Comparison of ENCODE assay signal across 9 mouse cellular contexts in the genomic region with DNA sequence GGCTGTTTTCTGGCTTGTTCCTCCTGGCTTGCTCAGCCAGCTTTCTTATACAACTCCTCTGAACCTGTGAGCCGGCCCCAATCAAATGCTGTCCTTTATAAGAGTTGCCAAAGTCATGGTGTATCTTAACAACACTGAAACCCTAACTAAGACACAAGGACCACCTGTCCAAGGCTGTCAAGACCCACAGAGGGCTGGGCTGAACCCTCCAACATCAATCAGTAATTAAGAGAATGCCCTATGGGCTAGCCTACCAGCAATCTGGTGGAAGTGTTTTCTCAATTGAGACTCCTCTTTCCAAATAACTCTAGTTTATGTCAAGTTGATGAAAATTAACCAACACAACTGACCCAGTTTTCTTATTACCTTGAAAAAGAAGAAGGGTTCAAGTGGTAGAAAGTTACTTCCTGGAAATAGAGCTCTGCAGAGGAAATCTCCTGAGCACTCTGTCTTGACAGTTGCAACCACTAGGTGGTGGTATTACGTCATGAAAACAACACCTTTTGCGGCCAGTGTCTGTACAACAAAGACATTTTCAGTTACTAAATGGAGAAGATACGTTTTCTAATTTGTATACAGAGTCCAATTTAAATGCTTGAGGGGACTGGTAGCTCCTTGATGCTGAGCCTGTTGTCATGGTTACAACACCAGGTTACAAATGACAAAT. TPM values are rescaled to one million over a fixed set of nuclear protein-coding genes. Genes with fewer than 3 reads are reported as not detected.
DNase-seq lines count a peak whose midpoint lies in the region; ATAC-seq and TF ChIP-seq lines count a peak whose summit lies in the region.
"Had no signal": no experiment of that assay in that cellular context is flagged by ENCODE, and none has a peak within 500 bp of the region (broad histone marks: within the 10 kb centered on the region; RNA-seq: fewer than 3 reads in every experiment).

No protein-coding gene starts in this region.

- DNase-seq in ES-E14 (ENCODE audit: low read depth, low spot score) = peak; percentile 57
- peak; percentile 90 for DNase-seq in brain, adult 2 months (ENCODE audit: low read depth, low spot score)
- DNase-seq in heart, postnatal 4 days = peak; percentile 85
- DNase-seq in layer of hippocampus, adult 2 months (ENCODE audit: low spot score in 2 of 2) = peak; percentile 68 to 86
- peak; percentile 88 for DNase-seq in lung, postnatal 25 days (ENCODE audit: low spot score)
- peak; percentile 63 for DNase-seq in retina, adult 2 months (ENCODE audit: low read depth, low spot score)
- DNase-seq in thymus, postnatal 36 days = peak; percentile 73 to 75

- in situ Hi-C loops in ES-E14 (cut with MboI; ENCODE audit: low sequenced_read_pairs in 2 of 2, unreplicated experiment in 2 of 2) = loop anchor here (10.0 to 25.0 kb wide), 2 partner anchors 134 to 201 kb away; no protein-coding TSS in a partner anchor

- no peak overlapping the region for H3K27ac ChIP-seq in ES-E14 (ENCODE audit: insufficient read depth, low read depth, low read length, poor library complexity, severe bottlenecking)
- no peak overlapping the region for H3K27ac ChIP-seq in layer of hippocampus, adult 2 months
- H3K27ac ChIP-seq: limb, embryonic 15.5 days had no signal

- H3K4me3 ChIP-seq in ES-E14 (ENCODE audit: insufficient read depth in 1 of 2, low read depth in 1 of 2, low read length in 2 of 2, poor library complexity in 1 of 2, severe bottlenecking in 1 of 2) = no peak overlapping the region
- no peak overlapping the region for H3K4me3 ChIP-seq in layer of hippocampus, adult 2 months
- H3K4me3 ChIP-seq: limb, embryonic 15.5 days had no signal

- peak; percentile 94 for TF ChIP-seq CTCF in layer of hippocampus, adult 2 months (conservative IDR thresholded peaks at IDR 0.05)

- no peaks in the 10 kb centered on the region for H3K9me3 ChIP-seq in ES-E14 (ENCODE audit: control insufficient read depth, insufficient read depth, low read depth, low read length)
- H3K9me3 ChIP-seq: limb, embryonic 15.5 days had no signal

- H3K9ac ChIP-seq in ES-E14 (ENCODE audit: insufficient read depth, low read depth, low read length, poor library complexity, severe bottlenecking) = no peak overlapping the region
- H3K9ac ChIP-seq: limb, embryonic 15.5 days had no signal

- H3K36me3 ChIP-seq in ES-E14 (ENCODE audit: control insufficient read depth, insufficient read depth, low read length, poor library complexity, severe bottlenecking) = no peaks in the 10 kb centered on the region
- H3K36me3 ChIP-seq: limb, embryonic 15.5 days had no signal

- peak; percentile 92 for ATAC-seq in erythroid progenitor cell, adult 5-6 weeks (replicated peaks; ENCODE audit: low FRiP score, poor library complexity, severe bottlenecking)

- H3K4me1 ChIP-seq in ES-E14 (ENCODE audit: control insufficient read depth in 2 of 2, insufficient read depth in 2 of 2, low read length in 2 of 2, poor library complexity in 1 of 2) = no peaks in the 10 kb centered on the region

TF ChIP-seq in ES-E14, 5 proteins besides CTCF, POLR2A, EP300 and RAD21:
- TF ChIP-seq ZNF384 (IDR thresholded peaks at IDR 0.05; ENCODE audit: low read depth, low read length) (no peak), ZC3H11A (IDR thresholded peaks at IDR 0.05; ENCODE audit: borderline replicate concordance, low read depth, low read length) (peak; percentile 96), HCFC1 (IDR thresholded peaks at IDR 0.05; ENCODE audit: borderline replicate concordance, insufficient read depth, low read length) (no peak)

RNA-seq across cellular contexts. Expression of a gene that starts 1.4 kb away (rescaled TPM):
- 7.1 and 10.0 TPM in 2 replicates for total RNA-seq in ES-E14 (2012; rRNA removed)
- total RNA-seq in erythroid progenitor cell, adult 5-6 weeks (2015; ENCODE audit: low replicate concordance) = 6.5 TPM in 1 of 2 replicates, not detected in the other
- 0.30 and 4.1 TPM in 2 replicates for total RNA-seq in erythroid progenitor cell, adult 5-6 weeks (2017; ENCODE audit: low replicate concordance)
- 10 to 100 TPM; 64.1 to 69.4 TPM for total RNA-seq in heart, postnatal 4 days (2021)
- 10 to 100 TPM; 18.9 to 21.6 TPM for total RNA-seq in layer of hippocampus, adult 2 months (2021)

RNA-seq across cellular contexts. Expression of a gene that starts 35.9 kb away (rescaled TPM):
- total RNA-seq in ES-E14 (2012; rRNA removed) = 0.27 and 0.32 TPM in 2 replicates
- total RNA-seq in erythroid progenitor cell, adult 5-6 weeks (2015; ENCODE audit: low replicate concordance) = not detected in 2 replicates
- total RNA-seq in erythroid progenitor cell, adult 5-6 weeks (2017; ENCODE audit: low replicate concordance) = 0.90 TPM in 1 of 2 replicates, not detected in the other
- total RNA-seq in heart, postnatal 4 days (2021) = under 1 TPM; 0.19 to 0.25 TPM
- total RNA-seq in layer of hippocampus, adult 2 months (2021) = under 1 TPM in 1 of 2 experiments, not detected in 1; 0.44 TPM

RNA-seq across cellular contexts. Expression of a gene that starts 36.2 kb away (rescaled TPM):
- total RNA-seq in ES-E14 (2012; rRNA removed) = 23.5 and 32.1 TPM in 2 replicates
- 45.4 and 74.2 TPM in 2 replicates for total RNA-seq in erythroid progenitor cell, adult 5-6 weeks (2015; ENCODE audit: low replicate concordance)
- 51.3 and 53.0 TPM in 2 replicates for total RNA-seq in erythroid progenitor cell, adult 5-6 weeks (2017; ENCODE audit: low replicate concordance)
- 10 to 100 TPM; 28.2 to 31.1 TPM for total RNA-seq in heart, postnatal 4 days (2021)
- 10 to 100 TPM; 28.0 to 28.5 TPM for total RNA-seq in layer of hippocampus, adult 2 months (2021)

RNA-seq across cellular contexts. Expression of a gene that starts 41.4 kb away (rescaled TPM):
- total RNA-seq in ES-E14 (2012; rRNA removed) = 26.3 and 27.9 TPM in 2 replicates
- total RNA-seq in erythroid progenitor cell, adult 5-6 weeks (2015; ENCODE audit: low replicate concordance) = 510 and 532 TPM in 2 replicates
- 271 and 392 TPM in 2 replicates for total RNA-seq in erythroid progenitor cell, adult 5-6 weeks (2017; ENCODE audit: low replicate concordance)
- total RNA-seq in heart, postnatal 4 days (2021) = 10 to 100 TPM; 63.8 to 69.8 TPM
- 10 to 100 TPM; 24.6 to 31.5 TPM for total RNA-seq in layer of hippocampus, adult 2 months (2021)

RNA-seq across cellular contexts. Expression of a gene that starts 57.8 kb away (rescaled TPM):
- total RNA-seq in ES-E14 (2012; rRNA removed) = 0.62 and 1.2 TPM in 2 replicates
- not detected in 2 replicates for total RNA-seq in erythroid progenitor cell, adult 5-6 weeks (2015; ENCODE audit: low replicate concordance)
- total RNA-seq in erythroid progenitor cell, adult 5-6 weeks (2017; ENCODE audit: low replicate concordance) = not detected in 2 replicates
- 1 to 10 TPM; 6.3 to 6.9 TPM for total RNA-seq in heart, postnatal 4 days (2021)
- total RNA-seq in layer of hippocampus, adult 2 months (2021) = 10 to 100 TPM in 1 of 2 experiments, 1 to 10 TPM in 1; 7.9 to 11.1 TPM
